Mouse (Mus musculus) forebrain, embryonic 13.5 days (tissue): Measurements from ENCODE around the gene Cdc25b. TPM values are rescaled to one million over a fixed set of nuclear protein-coding genes. Genes with fewer than 3 reads are reported as not detected.

ENCODE experiments used
- ATAC-seq: fragments of 200-750 bp; cut with Nextera tagmentation; 2 replicates; pipeline ENCODE4 v1.8.0; 2017
- H3K27ac ChIP-seq: fragments of 300-500 bp; sonication (generic); 2 replicates; pipeline ENCODE4 v1.5.1; 2015; ENCODE audit warnings: inconsistent platforms, mild to moderate bottlenecking, moderate library complexity
- H3K27me3 ChIP-seq: fragments of 300-500 bp; sonication (generic); 2 replicates; pipeline ENCODE4 v1.6.1; 2015; ENCODE audit warnings: mild to moderate bottlenecking, inconsistent platforms
- H3K36me3 ChIP-seq: fragments of 300-500 bp; sonication (generic); 2 replicates; pipeline ENCODE4 v1.6.1; 2015; ENCODE audit warnings: mild to moderate bottlenecking, inconsistent platforms; ENCODE audit not compliant: poor library complexity, severe bottlenecking
- H3K4me1 ChIP-seq: fragments of 300-500 bp; sonication (generic); 2 replicates; pipeline ENCODE4 v1.6.1; 2015; ENCODE audit warnings: inconsistent platforms
- H3K4me2 ChIP-seq: fragments of 300-500 bp; sonication (generic); 2 replicates; pipeline ENCODE4 v1.6.1; 2015; ENCODE audit warnings: inconsistent platforms, mild to moderate bottlenecking, moderate library complexity
- H3K4me3 ChIP-seq: fragments of 300-500 bp; sonication (generic); 2 replicates; pipeline ENCODE4 v1.5.1; 2015; ENCODE audit warnings: mild to moderate bottlenecking, inconsistent platforms
- H3K9ac ChIP-seq: fragments of 300-500 bp; sonication (generic); 2 replicates; pipeline ENCODE4 v1.6.1; 2015; ENCODE audit warnings: mild to moderate bottlenecking, inconsistent platforms
- H3K9me3 ChIP-seq: fragments of 300-500 bp; sonication (generic); replicated peaks from 2 replicates; pipeline ENCODE4 v1.6.1; 2016; ENCODE audit warnings: inconsistent platforms
- whole genome bisulfite sequencing: fragments of 180-500 bp; shearing (Covaris S2); methylation state at CpG from one replicate; pipeline ENCODE4 v1.1.7; 2015; 5-methylcytosine and 5-hydroxymethylcytosine counted together
- polyA plus RNA-seq: library from polyadenylated mRNA; unstranded; fragments of >200 nt; fragmentation: Nextera tagmentation; extraction: Ambion mirVana; gene quantifications from 2 replicates; pipeline ENCODE4 v1.2.1, GENCODE M21; 2015

Gene Cdc25b
- 52.0 and 59.7 TPM in 2 replicates for polyA plus RNA-seq

GRCm38 (mm10) chr2:131186771-131187601 lies at the start of gene Cdc25b, which contains the start of gene Spef1:
Gene Cdc25b, plus strand, starts transcription at chr2:131186949.
Gene Spef1, minus strand, starts transcription at chr2:131187282.
- H3K9ac ChIP-seq: peak within 1 kb of the TSS; percentile 72
- peaks cover 11% of the 10 kb centered on the region for H3K36me3 ChIP-seq
- peak; percentile 86 for ATAC-seq
- H3K4me3 ChIP-seq: peak within 1 kb of the TSS; percentile 56
- H3K4me2 ChIP-seq: peak within 1 kb of the TSS; percentile 62
- H3K27me3 ChIP-seq: no peaks in the 10 kb centered on the region
- H3K4me1 ChIP-seq: peaks cover 53% of the 10 kb centered on the region
- WGBS: 1% methylated on average over 43 of the region's 43 CpGs
- H3K9me3 ChIP-seq: no peaks in the 10 kb centered on the region
- H3K27ac ChIP-seq: peak within 1 kb of the TSS; percentile 44

- 84% methylated on average over 4 of the region's 4 CpGs for WGBS
Observed at GRCm38 (mm10) chr2:131138296-131138695, 48.5 kb upstream of the Cdc25b start.

GRCm38 (mm10) chr2:131138760-131139159 lies 48.0 kb upstream of the Cdc25b start:
- Histone ChIP-seq H3K9me3 (no peaks in the 10 kb centered on the region), H3K27ac (no peak overlapping the region), H3K4me1 (peaks cover 8% of the 10 kb centered on the region), H3K27me3 (no peaks in the 10 kb centered on the region), H3K4me2 (no peak overlapping the region), H3K4me3 (no peak overlapping the region), H3K36me3 (peaks cover 5% of the 10 kb centered on the region; the same call in 1 of the 2 replicates), H3K9ac (no peak overlapping the region)
- no peak for ATAC-seq
- WGBS: 93% methylated on average over 7 of the region's 7 CpGs

More at GRCm38 (mm10) chr2:131138296-131138695, 48.5 kb upstream of the Cdc25b start:
- Histone ChIP-seq H3K27me3 (no peaks in the 10 kb centered on the region), H3K36me3 (peaks cover under 1% of the 10 kb centered on the region; the same call in 1 of the 2 replicates), H3K9ac (no peak overlapping the region), H3K9me3 (no peaks in the 10 kb centered on the region), H3K4me1 (peaks cover 7% of the 10 kb centered on the region), H3K4me3 (no peak overlapping the region), H3K27ac (no peak overlapping the region), H3K4me2 (no peak overlapping the region)
- no peak for ATAC-seq

- H3K4me1 ChIP-seq: peaks cover 8% of the 10 kb centered on the region
- ATAC-seq: no peak
- 94% methylated on average over 5 of the region's 5 CpGs for WGBS
Observed at GRCm38 (mm10) chr2:131139287-131139686, 47.5 kb upstream of the Cdc25b start.

DNA sequence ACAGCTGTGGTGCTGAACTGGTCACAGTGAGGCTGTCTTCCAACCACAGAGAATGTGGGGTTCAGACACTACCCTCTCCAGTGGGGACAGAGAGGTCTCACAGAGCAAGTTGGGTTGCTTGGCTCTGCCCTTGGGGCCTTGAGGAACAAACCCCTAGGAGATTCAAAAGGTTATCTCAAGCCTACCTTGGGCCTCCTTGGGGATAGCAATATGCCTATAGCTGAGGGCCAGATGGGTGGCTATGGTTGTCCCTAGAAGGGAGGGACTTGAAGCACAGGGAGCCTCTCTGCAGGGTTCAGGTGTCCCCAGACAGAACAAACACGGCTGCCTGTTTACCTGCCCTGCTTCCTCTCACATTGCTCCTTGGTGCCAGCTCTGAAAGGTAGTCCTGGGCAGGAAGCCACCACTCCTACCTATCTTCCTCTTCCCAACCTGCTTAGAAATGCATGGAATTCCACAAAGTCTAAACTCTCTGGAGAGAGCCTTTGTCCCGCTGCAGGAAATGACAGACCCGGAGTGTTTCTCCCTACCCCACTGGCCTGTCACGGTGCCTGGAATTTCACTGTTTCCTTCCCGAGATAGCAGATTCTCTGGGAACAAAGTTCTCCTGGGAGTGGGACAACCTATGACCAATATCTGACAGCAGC lies 46.7 kb upstream of the Cdc25b start:
- H3K27me3 ChIP-seq: no peaks in the 10 kb centered on the region
- no peak overlapping the region for H3K27ac ChIP-seq
- H3K9me3 ChIP-seq: no peaks in the 10 kb centered on the region
- H3K4me1 ChIP-seq: peaks cover 8% of the 10 kb centered on the region
- no peak overlapping the region for H3K4me3 ChIP-seq
- H3K36me3 ChIP-seq: peaks cover 17% of the 10 kb centered on the region
- ATAC-seq: no peak
- WGBS: 75% methylated on average over 5 of the region's 5 CpGs
- H3K9ac ChIP-seq: no peak overlapping the region
- H3K4me2 ChIP-seq: no peak overlapping the region

More at GRCm38 (mm10) chr2:131139287-131139686, 47.5 kb upstream of the Cdc25b start:
- Histone ChIP-seq H3K9me3 (no peaks in the 10 kb centered on the region), H3K4me2 (no peak overlapping the region), H3K27ac (no peak overlapping the region), H3K27me3 (no peaks in the 10 kb centered on the region), H3K9ac (no peak overlapping the region), H3K36me3 (peaks cover 10% of the 10 kb centered on the region), H3K4me3 (no peak overlapping the region)

DNA sequence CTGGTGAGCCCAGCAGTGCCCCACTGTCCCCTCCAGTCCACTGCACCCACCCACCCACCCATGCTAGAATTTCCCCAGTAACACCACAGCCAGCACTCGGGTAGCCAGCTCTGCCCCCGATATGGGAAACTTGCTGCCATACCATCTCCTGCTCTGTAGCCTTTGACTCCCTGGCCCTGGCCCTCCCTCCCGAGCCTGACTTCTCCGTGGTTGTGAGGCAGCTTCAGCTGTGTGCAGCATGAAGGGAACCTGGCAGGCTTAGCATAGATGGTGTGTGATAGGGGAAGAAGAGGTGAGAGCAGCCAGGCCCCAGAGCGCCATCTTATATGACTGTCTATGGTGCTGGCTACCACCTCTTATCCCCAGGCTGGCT lies 46.2 kb upstream of the Cdc25b start:
- no peak for ATAC-seq
- no peak overlapping the region for H3K4me3 ChIP-seq
- H3K9ac ChIP-seq: no peak overlapping the region
- no peak overlapping the region for H3K4me2 ChIP-seq
- WGBS: 76% methylated on average over 5 of the region's 5 CpGs
- H3K4me1 ChIP-seq: peaks cover 8% of the 10 kb centered on the region
- H3K27me3 ChIP-seq: no peaks in the 10 kb centered on the region
- peaks cover 22% of the 10 kb centered on the region for H3K36me3 ChIP-seq
- H3K9me3 ChIP-seq: no peaks in the 10 kb centered on the region
- H3K27ac ChIP-seq: no peak overlapping the region

- no peak for ATAC-seq
- 92% methylated on average over 8 of the region's 8 CpGs for WGBS
Observed at GRCm38 (mm10) chr2:131141336-131141986, 45.3 kb upstream of the Cdc25b start.

GRCm38 (mm10) chr2:131142592-131142991 lies 44.2 kb upstream of the Cdc25b start:
- H3K4me2 ChIP-seq: no peak overlapping the region
- WGBS: 39% methylated on average over 18 of the region's 18 CpGs

More at GRCm38 (mm10) chr2:131141336-131141986, 45.3 kb upstream of the Cdc25b start:
- peaks cover 31% of the 10 kb centered on the region for H3K36me3 ChIP-seq
- no peak overlapping the region for H3K9ac ChIP-seq
- peaks cover 8% of the 10 kb centered on the region for H3K4me1 ChIP-seq
- no peaks in the 10 kb centered on the region for H3K9me3 ChIP-seq
- no peak overlapping the region for H3K4me2 ChIP-seq
- no peak overlapping the region for H3K4me3 ChIP-seq
- H3K27ac ChIP-seq: no peak overlapping the region
- H3K27me3 ChIP-seq: no peaks in the 10 kb centered on the region

DNA sequence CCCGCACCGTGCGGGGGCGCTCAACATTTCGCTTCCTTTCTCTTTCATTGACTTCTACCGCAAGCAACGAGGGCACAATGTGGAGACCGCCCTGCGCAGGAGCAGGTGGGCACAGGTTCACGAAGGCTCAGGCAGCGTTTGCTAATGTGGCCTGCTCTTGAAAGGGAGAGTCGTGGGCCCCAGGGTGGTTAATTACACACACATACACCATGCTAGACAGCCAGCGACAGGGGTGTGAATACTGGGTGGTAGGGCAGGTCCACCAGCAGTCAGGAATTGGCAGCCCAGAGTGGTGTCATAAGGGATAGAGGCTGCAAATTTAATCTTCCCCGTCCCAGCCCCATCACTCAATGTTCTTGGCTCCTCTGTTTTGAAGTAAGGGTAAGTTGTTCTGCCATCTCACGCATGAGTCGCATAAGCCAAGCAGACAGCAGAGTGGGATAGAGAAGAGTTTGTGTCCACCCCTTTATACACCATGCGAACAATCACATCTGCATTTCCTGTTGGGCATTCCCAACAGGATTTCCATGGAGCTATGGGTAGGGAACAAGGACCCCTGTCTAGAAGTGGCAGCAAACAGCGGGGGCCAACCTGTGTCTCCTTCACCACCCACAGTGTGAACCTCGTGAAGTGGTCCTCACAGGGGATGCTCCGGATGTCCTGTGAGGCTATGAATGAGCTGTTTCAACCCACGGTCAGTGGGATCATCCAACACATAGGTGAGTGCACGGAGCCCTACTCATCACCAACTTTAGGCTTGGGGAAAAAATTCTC lies 43.6 kb upstream of the Cdc25b start:
- no peaks in the 10 kb centered on the region for H3K9me3 ChIP-seq
- H3K4me2 ChIP-seq: no peak overlapping the region
- peaks cover 49% of the 10 kb centered on the region for H3K36me3 ChIP-seq
- peaks cover 8% of the 10 kb centered on the region for H3K4me1 ChIP-seq
- ATAC-seq: peak; percentile 20; the same call in 1 of the 2 replicates
- H3K9ac ChIP-seq: no peak overlapping the region
- H3K27ac ChIP-seq: no peak overlapping the region
- WGBS: 67% methylated on average over 22 of the region's 22 CpGs
- no peak overlapping the region for H3K4me3 ChIP-seq
- no peaks in the 10 kb centered on the region for H3K27me3 ChIP-seq

More at GRCm38 (mm10) chr2:131142592-131142991, 44.2 kb upstream of the Cdc25b start:
- H3K9ac ChIP-seq: no peak overlapping the region
- peaks cover 43% of the 10 kb centered on the region for H3K36me3 ChIP-seq
- peak; percentile 52; the same call in 1 of the 2 replicates for ATAC-seq
- H3K4me3 ChIP-seq: no peak overlapping the region
- H3K4me1 ChIP-seq: peaks cover 8% of the 10 kb centered on the region
- no peaks in the 10 kb centered on the region for H3K27me3 ChIP-seq
- H3K9me3 ChIP-seq: no peaks in the 10 kb centered on the region
- H3K27ac ChIP-seq: no peak overlapping the region

- Histone ChIP-seq H3K9ac (no peak overlapping the region), H3K27me3 (no peaks in the 10 kb centered on the region), H3K4me3 (no peak overlapping the region), H3K36me3 (peaks cover 67% of the 10 kb centered on the region), H3K4me1 (peaks cover 8% of the 10 kb centered on the region), H3K27ac (no peak overlapping the region), H3K9me3 (no peaks in the 10 kb centered on the region), H3K4me2 (no peak overlapping the region)
- 75% methylated on average over 13 of the region's 13 CpGs for WGBS
- no peak for ATAC-seq
Observed at GRCm38 (mm10) chr2:131145121-131145520, 41.6 kb upstream of the Cdc25b start.

- Histone ChIP-seq H3K27ac (no peak overlapping the region), H3K4me3 (no peak overlapping the region)
- WGBS: 92% methylated on average over 2 of the region's 2 CpGs
Observed at GRCm38 (mm10) chr2:131145536-131145935, 41.2 kb upstream of the Cdc25b start.

More at GRCm38 (mm10) chr2:131145536-131145935, 41.2 kb upstream of the Cdc25b start:
- peaks cover 8% of the 10 kb centered on the region for H3K4me1 ChIP-seq
- no peak for ATAC-seq
- H3K4me2 ChIP-seq: no peak overlapping the region
- no peaks in the 10 kb centered on the region for H3K9me3 ChIP-seq
- H3K36me3 ChIP-seq: peaks cover 70% of the 10 kb centered on the region
- H3K9ac ChIP-seq: no peak overlapping the region
- H3K27me3 ChIP-seq: no peaks in the 10 kb centered on the region
